Mouse (Mus musculus) telencephalon, adult 2 months (tissue): ENCODE data around the gene Bcl11b.

Experiments
- DNase-seq: peaks from one replicate; pipeline ENCODE4 v3.0.0-alpha.2; 2011; ENCODE audit warnings: low read depth, low spot score

Gene Bcl11b

DNA sequence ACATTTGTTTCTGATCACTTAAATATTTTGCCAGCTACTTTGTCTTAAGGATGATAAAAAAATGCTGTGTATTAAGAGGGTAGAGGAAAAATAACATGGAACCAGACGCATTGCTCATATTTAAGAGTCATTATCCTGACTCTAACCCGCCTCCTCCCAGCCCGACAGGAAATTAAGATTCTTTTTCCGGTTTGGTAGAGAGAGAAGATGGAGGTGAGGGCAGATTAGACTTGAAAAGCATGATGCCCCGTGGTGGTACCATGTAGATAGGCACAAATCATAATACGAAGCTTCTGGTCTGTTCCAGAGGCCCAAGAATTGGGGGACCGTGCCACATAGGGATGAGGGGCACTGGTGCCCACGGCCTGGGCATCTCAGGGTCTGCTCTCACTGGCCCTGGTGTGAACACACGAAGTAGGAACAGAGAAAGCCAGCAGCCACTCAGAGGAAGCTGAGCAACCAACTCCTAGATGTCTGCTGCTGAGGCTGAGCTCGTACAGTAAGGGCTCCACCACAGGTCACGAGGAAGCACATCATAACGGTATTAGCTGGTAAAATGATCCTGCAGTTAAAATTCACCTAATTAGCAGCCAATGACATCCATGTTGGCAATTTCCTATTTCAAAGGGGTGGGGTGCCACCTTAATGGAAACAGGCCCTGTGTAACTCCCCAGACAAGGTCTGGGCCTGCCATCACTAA lies 32.2 kb downstream of the Bcl11b start:
- no peak for DNase-seq

DNA sequence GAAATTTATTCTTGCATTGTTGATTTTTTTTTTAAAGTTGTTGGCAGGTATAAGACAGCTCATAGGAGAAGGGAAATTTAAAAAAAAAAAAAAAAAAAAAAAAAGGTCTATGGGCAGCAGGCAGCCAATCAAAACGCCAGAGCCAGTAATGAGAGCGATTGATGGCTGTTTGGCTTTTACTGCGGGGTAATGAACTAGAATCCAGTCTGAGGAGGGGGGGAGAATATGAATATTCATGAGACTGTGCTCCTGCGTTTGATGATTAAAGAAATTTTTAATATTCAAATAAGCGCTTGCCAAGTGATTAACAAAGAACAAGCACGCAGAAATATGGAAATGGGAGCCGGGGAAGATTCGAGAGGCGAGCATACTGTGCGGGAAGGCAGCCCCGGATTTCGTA lies 32.8 kb downstream of the Bcl11b start:
- DNase-seq: no peak

DNA sequence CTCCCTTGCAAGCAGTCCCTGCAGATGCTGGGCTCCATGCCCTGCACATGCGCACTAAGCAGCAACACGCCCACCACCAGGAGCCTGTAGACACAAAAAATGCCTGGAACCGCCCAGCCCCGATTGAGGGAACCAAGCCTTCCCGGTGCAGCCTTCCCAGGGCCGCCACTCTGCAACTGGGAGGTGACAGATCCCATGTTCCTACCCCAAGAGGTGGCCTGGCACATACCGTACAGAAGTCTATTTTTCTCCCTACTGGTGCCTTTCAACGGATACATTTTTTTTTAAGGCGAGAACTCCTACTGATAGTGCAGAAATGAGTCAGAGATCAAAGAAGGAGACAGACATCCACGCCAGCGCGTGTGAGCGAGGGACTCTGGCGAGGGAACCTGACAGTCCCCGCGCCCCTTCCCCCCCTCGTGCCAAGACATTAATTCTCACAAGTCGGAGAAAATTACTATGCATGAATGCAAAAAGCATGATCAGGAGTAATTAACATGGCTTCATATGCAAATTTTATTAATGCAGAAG lies 33.5 kb downstream of the Bcl11b start:
- peak; percentile 59 for DNase-seq

DNA sequence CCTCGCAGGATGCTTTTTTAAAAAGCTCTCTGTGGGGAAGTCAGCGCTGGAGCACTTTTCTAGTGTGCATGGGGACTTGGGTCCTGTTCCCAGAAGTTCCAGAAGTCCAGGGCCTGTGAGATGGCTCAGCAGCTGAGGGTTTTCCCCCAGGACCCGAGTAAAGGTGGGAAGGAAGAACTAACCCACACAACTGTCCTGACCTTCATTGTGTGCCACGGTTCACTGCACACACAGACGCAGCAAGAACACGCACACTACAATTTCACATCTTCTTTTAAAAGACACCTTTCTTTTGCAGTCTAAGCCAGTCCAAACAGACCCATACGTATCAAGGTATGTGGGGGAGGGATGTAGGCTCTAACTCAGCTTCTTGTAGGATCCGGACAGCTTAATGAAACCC lies 34.3 kb downstream of the Bcl11b start:
- DNase-seq: no peak

DNA sequence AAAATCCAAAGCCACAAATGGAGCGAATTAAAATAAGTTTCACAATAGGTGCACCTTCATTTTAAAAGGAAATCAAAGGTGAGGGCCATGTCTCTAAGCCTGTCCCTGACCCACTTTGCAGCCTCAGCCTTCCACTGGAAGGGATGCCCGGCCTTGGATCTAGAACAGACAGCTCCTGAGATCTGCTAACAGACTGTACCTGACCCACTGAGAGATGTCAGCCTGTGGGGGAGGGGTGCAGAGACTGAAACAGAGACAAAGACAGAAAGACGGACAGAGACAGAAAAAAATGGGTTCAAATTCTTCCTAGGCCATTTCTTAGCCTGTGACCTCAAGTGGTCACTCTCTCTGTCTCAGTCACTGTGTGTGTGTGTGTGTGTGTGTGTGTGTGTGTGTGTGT lies 35.1 kb downstream of the Bcl11b start:
- DNase-seq: no peak

DNA sequence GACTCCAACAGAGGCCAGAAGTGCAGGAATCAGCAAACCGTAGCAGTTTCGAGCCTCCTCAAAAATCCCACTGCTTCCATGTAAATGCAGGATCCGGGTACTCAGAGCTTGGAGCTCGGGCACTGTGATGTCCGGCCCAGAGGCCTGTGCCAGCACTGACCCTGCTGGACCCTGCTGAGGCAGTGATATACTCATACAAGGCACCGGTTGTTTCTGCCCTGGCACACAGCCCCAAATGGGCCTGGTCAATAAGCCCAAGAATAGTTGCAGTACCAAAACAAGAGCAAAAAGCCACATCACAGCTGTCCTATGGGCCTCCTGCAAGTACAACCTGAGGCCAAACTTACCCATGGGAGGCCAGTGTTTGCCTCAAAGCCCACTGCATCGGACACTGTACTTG lies 36.4 kb downstream of the Bcl11b start:
- DNase-seq: no peak

DNA sequence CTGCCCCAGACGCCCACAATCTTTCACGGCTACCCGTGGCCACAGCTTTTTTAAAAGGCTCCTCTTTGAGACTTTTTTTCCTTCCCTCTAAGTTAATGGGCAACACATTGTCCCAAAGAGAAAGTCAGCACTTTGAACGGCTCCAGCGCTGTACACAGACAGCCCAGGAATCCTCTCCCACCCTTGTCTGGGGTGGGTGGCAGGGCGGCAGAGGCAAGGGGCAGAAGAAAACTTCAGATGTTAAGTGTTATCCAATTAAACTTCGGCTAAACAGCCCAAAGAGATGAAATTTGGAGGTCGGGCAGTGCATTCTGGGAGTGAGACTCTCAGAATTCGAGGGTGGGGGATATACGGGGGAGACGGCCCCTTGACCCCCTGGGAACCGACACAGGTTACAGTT lies 38.3 kb downstream of the Bcl11b start:
- DNase-seq: no peak

DNA sequence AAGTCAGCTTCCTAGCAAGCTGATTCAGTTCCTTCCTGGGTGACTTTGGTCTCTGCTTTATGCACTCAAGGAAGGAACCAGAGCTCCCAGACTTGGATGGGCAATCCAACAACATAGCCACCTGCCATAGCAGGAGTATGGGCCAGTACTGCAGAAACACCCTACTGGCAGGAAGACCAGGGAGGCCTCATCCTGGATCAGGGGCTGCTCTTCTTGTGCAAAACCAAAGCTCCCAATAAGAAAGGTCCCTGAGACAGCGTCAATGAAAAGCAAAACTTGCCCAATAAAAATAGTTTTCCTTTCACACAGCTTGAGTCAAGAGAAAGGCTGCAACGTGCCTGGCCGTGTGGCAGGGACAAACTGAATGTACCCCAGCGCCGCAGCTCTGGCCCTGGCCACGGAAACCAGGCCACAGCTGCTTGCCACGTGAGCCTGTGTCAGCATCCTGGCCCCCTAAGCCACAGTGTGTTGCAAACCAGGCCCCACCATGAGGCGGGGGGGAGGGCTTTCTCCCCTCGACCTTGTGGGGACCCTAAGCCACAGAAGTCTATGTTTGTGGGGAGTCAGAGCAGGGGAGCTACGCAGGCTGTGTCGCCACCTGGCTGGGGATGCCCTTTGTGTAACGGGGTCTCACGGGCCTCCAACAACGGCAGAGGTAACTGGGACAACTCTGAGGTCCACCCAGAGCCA lies 38.9 kb downstream of the Bcl11b start:
- DNase-seq: no peak

DNA sequence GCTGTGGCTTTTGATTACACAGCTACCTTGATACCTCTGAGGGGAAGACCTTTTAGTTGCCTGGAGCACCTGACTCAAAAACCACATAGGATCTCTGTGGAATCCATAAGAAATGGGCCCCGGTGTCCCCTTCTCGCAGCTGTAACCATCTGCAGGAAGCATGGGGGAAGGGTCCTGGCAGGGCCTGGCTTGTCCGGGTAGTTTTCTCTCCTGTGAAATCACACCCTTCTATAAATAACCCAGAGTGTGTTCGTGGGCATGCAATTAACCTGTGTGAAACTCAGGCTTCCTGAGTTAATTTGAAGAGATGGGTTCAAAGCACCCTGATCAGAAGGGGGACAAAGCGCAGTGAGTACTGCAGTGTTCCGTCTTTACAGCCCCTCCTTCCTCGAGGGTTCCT lies 40.5 kb downstream of the Bcl11b start:
- DNase-seq: no peak

DNA sequence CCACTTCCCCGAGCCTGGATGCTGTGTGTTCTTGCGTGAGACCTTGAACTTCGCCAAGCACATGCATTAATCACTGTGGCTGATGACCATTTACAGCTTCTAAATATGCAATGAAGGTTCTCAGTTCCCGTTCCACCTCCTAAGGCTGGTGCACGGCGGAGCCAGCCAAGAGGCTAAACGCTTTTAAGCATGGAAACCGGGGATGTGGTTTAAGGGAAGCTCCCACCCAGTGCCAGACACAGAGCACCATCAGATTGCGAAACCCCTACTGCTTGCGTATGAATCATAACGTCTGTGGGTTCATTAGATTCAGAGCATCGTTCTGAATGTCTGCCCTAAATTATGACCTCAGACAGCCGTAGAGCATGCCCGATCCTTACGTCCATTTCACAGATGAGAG lies 41.6 kb downstream of the Bcl11b start:
- DNase-seq: no peak

DNA sequence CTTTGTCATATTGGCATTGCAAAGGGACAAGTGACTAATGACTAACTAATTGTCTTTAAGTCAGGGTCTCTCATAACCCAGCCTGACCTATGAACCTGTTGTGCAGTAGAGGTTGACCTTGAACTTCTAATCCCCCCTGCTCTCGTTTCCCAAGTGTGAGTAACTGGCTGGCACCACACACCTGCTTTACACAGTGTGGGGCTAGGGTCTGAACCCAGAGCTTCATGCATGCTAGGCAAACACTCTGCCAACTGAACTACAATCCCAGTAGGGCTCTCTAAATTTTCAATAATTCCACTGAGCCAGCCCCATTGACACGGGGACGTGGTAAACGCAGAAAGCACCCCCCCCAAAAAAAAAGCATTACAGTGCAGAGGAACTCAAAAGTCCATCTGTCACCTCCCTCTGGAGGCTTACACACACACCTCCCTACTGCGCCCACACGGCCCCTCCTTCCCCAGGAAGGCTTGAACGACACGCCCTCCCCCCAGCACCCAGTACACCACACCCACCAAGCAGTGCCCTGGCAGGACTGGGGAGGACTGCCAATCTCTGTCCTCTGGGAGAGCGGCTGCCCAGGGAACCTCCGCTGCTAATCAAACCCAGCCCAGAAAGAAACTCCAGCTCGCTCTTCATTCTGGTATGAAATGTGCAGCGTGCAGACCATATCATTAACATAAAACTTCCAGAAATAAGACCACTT lies 42.5 kb downstream of the Bcl11b start:
- no peak for DNase-seq

DNA sequence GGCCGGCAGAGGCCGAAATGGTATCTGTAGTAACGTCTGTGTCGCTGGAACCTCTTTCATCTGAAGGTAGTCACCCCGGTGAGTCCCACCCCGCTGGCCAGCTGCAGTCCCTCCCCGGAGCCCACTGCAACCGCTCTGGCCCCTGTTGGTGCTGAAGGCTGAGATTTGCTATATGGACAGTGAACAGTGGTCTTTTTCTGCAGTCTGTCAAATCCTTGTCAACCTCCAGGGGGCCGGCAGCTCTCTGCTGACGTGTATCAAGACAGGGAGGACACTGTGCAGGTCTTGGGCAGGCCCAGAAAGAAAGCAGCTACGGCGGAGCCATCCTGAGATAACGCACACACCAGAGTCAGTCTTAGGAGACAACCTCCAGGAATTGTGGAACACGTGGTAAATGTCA lies 43.0 kb downstream of the Bcl11b start:
- DNase-seq: no peak

DNA sequence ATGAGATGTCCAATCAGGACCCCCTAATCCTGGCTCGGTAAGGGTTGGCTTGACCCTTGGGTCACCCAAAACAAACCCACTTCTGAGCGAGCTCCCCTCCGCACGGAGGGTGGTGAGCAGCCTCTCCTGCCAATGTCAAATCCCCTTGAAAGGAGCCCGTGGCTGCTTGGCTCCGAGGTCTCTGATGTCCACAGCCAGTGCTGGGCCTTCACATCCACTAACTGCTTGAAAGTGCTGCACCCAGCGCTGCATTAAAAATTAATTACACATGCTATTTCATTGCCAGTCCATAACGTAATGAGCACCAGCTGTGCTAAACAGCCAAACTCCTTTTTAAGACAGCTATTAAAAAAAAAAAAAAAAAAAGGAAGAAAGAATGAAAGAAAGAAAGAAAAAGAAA lies 43.5 kb downstream of the Bcl11b start:
- no peak for DNase-seq

DNA sequence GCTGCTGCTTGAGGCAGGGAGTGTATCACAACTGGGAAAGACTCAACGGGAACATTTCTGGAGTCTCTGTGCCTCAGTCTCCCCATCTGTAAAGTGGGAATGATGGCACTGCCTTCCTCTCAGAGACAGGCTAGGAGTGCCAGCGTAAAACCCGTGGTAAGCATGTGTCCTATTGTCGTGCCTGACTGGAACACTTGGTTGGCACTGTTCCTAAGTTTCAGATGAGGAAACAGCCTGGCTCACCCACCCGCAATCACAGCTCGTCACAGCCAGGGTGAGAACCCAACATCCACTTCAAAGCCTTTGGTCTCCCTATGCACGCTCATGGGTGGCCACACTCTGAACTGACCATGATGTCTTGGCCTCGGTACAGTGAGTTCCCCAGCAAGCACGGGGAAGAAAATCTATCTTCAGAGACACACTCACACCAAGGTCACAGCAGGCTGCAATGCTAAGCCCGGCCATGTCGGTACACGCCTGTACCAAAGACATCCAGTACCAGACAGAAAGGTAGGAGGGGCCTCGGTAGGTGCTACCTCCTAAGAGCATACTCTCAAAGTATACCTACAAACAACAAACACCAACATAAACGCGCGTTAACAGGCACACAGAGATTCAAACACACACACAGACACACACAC lies 50.2 kb downstream of the Bcl11b start:
- DNase-seq: no peak

DNA sequence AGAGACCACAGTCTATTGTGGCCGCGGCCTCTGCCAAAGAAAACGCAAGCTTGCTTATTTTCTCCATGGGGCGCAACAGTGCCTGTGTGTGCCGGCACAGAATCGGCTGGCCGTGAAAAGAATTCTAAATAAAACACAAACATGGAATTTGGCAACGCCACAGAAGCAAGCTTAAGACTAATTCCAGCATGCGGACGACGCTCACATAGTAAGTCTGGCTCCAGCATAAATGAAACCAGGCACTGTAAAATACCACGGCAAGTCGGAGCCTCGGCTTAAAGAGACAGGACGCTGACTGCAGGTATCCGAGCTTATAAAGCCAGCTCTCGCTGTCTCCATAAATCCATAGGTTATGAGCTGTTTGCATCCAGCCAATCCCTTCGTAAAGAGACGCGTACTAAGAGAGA lies 51.1 kb downstream of the Bcl11b start:
- DNase-seq: peak; percentile 71

DNA sequence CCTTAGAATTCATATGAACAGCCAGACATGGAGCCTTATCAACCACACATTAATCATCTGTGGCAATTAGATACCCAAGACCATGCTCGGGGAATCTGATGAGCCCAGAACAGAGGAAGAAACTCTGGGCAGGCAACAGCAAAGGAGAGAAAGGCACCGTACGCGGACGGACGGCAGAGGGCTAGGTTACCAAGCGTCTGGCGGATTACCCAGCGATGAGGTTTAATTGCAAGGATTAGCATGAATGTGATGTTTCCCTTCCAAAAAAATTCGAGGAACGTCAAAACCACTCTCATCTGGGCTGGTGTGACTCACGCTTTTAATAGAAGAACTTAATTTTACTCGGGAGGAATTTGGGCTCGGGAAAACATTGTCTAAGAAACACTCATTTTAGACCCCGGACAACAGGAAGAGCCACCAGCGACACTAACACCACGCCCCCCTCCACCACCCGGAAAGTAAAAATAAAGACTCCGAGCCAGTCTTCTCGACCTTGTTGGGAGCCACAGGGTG lies 52.7 kb downstream of the Bcl11b start:
- no peak for DNase-seq

DNA sequence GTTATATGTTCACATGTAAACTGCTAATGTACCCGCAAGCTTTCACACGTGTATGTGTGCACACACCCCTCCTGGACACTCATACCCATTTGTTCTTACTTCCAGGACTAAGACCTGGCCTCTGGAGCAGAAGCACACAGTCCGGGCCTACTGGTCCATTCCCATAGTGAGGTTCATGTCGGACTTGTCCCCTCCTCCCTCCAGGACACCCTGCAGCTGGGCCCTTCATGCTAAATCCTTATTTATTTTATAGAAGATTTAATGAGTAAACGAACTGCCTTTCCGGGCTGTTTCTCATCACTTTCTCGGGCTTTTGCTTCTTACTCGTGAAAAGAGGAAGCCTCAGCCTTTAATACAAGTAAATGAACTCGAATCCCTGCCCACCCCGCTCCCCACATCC lies 54.0 kb downstream of the Bcl11b start:
- no peak for DNase-seq

DNA sequence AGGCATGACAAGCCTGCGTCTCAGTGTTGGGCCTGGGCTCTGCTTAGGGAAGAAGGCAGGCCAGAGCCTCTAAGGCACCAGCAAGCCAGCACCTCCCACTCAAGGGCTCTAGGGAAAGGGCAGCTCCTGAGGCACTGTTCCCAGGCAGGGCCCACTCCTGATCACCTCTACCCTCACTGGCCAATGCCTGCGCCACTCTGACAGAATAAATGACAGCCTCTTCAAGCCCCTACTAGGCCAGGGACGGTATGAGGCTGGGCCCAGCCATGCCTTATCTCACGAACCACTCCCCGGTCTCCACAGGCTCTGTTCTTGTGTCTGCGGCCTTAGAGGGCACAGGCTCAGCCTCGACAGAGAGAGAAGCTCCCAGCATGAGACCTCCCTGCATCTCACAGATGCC lies 61.3 kb downstream of the Bcl11b start:
- DNase-seq: no peak

DNA sequence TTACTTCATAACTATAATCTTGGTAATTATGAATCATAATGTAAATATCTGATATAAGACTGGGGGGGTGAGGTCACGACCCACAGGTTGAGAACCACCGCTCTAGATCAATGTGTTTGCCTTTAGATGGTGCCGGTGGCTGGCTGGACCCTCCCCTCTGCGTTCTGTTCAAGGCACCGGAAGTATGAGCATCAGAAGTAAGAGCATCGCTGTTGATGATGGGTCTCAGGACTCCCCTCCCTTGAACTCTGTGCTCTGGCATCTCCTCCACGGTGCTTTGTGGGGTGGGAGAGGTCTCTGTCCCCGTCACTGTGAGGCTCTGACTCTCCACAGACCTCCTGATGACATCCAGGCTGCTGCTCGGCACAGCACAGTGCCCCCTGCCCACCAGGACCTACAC lies 62.6 kb downstream of the Bcl11b start:
- DNase-seq: no peak

DNA sequence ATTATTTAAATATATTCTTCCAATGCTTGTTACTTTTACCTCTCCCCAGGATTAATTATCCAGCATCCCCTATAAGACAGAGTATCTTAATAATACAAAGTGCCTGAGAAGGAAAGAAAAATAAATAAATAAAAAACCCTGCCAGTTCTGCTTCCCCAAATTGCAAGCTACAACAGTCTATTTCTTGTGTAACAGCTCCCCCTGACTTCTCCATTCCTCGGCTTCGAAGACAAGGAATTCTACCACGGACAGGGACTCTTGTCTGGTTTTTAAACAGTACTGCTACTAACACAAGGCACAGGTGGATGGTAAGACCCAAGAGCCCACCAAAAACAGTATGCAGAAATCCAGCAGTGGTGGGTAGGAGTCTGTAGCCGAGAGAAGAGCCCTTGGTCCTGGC lies 64.2 kb downstream of the Bcl11b start:
- DNase-seq: no peak

DNA sequence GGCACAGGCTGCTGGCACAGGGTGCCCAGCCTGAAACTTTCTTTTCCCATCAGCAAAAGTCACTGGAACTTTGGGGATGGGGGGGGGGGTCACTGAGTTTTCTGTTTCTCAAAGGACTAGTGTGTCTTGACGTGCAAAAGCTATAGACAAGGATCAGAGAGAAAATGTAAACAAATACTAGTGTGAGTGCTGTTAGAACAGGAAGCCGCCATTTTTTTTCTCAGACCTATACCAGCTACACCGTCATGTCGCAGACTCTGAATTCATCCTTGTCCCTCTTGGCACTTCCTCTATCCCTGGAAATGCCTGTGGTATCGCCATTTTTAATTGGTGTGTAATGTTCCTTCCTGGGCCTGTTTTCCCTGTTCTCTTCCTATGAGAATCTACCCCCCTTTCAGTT lies 66.4 kb downstream of the Bcl11b start:
- no peak for DNase-seq

DNA sequence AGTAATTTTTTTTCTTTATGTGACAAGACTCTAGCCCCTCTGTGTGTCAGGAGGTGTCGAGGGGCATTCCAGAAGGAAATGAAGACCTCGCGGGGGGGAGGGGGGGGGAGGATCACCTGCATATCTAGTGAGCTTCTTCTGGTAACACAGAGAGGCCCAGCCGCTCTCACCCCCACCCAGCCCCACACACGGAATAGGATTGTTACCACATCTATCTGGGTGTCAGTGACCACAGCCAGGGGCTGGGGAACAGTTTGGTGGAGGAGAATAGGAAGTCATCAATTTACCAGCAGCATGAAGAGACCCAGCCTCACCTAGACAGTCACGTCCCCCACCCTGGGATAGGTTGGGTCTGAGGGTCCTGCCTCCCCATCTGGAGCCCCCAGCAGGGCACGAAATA lies 67.0 kb downstream of the Bcl11b start:
- no peak for DNase-seq
